Mouse (Mus musculus) lung, adult 10 weeks (tissue): ENCODE results near the gene Ccdc7b. TPM values are rescaled to one million over a fixed set of nuclear protein-coding genes. Genes with fewer than 3 reads are reported as not detected.

Experiments
- polyA plus RNA-seq: library from polyadenylated mRNA; stranded (reverse); fragments of 350-450 nt; fragmentation: Illumina TruSeq; extraction: RNeasy Lipid Tissue Mini Kit (QIAGEN cat#74804); gene quantifications from one replicate; pipeline ENCODE4 v1.2.3, GENCODE M21; 2014; ENCODE audit warnings: low read depth, low replicate concordance; ENCODE audit not compliant: insufficient read depth

Ccdc7b gene
- polyA plus RNA-seq: not detected

GRCm38 (mm10) chr8:129066834-129067233, at the start of gene Ccdc7b:
Gene Ccdc7b (plus strand): TSS chr8:129067134.

GRCm38 (mm10) chr8:129065417-129065816, 1.5 kb upstream of the Ccdc7b start, which contains the start of gene Ccdc7a:
Gene Ccdc7a (minus strand): TSS chr8:129065517.

GRCm38 (mm10) chr8:129131561-129131960, 64.6 kb downstream of the Ccdc7b start, which contains the start of gene Gm10999:
Gene Gm10999 (minus strand): TSS chr8:129131661.

Other genes with a start within 250 kb of the Ccdc7b start
- not detected for gene Ccdc7a, start 1.6 kb upstream of the Ccdc7b start, polyA plus RNA-seq
- not detected for gene Gm10999, start 64.5 kb downstream of the Ccdc7b start, polyA plus RNA-seq
- gene 2610044O15Rik8, start 167.3 kb downstream of the Ccdc7b start, polyA plus RNA-seq: 15.6 TPM